Mouse (Mus musculus) splenic B cell, adult 2 months (primary cell): ENCODE results near the gene Pspc1.
"Not testable (repeated sequence)": the region's sequence is repeated elsewhere in the genome, so short reads cannot be mapped to it uniquely, and the experiment has no call there.

ENCODE experiments used
- DNase-seq: peaks from one replicate; pipeline ENCODE4 v3.0.0-alpha.2; 2011; ENCODE audit warnings: low read depth, low spot score
- H3K27me3 ChIP-seq: 2 replicates; pipeline ENCODE4 v1.6.1; 2012; ENCODE audit warnings: mild to moderate bottlenecking, low read length, moderate library complexity, mixed read lengths; ENCODE audit not compliant: control insufficient read depth, poor library complexity, insufficient read depth, severe bottlenecking
- H3K36me3 ChIP-seq: 2 replicates; pipeline ENCODE4 v1.6.1; 2012; ENCODE audit warnings: mild to moderate bottlenecking, low read length, moderate library complexity, mixed read lengths; ENCODE audit not compliant: control insufficient read depth, poor library complexity, insufficient read depth, severe bottlenecking

Gene Pspc1

GRCm38 (mm10) chr14:56778200-56778932, at the start of gene Pspc1:
Gene Pspc1 (minus strand): TSS chr14:56778316.
- no peaks in the 10 kb centered on the region for H3K27me3 ChIP-seq
- DNase-seq: peak; percentile 97
- H3K36me3 ChIP-seq: no peaks in the 10 kb centered on the region

GRCm38 (mm10) chr14:56824562-56824961, 46.4 kb upstream of the Pspc1 start:
- no peaks in the 10 kb centered on the region for H3K36me3 ChIP-seq
- H3K27me3 ChIP-seq: no peaks in the 10 kb centered on the region
- DNase-seq: peak; percentile 62

GRCm38 (mm10) chr14:56817616-56818015, 39.5 kb upstream of the Pspc1 start:
- no peaks in the 10 kb centered on the region for H3K36me3 ChIP-seq
- DNase-seq: no peak
- no peaks in the 10 kb centered on the region for H3K27me3 ChIP-seq

- no peak for DNase-seq
- no peaks in the 10 kb centered on the region for H3K36me3 ChIP-seq
- no peaks in the 10 kb centered on the region for H3K27me3 ChIP-seq
These were observed 39.0 kb upstream of the Pspc1 start for GRCm38 (mm10) chr14:56817131-56817530.

- no peaks in the 10 kb centered on the region for H3K27me3 ChIP-seq
- DNase-seq: no peak
- H3K36me3 ChIP-seq: no peaks in the 10 kb centered on the region
These were observed 38.4 kb upstream of the Pspc1 start for GRCm38 (mm10) chr14:56816541-56816940.

GRCm38 (mm10) chr14:56812520-56813036, 34.5 kb upstream of the Pspc1 start:
- Histone ChIP-seq H3K27me3 (no peaks in the 10 kb centered on the region), H3K36me3 (no peaks in the 10 kb centered on the region)
- DNase-seq: peak; percentile 88

GRCm38 (mm10) chr14:56811701-56812339, 33.7 kb upstream of the Pspc1 start, which contains the start of gene Zmym5:
Gene Zmym5 (minus strand): TSS chr14:56811716.
- peak; percentile 75 for DNase-seq
- H3K36me3 ChIP-seq: not testable (repeated sequence)

GRCm38 (mm10) chr14:56810781-56811690, 32.9 kb upstream of the Pspc1 start:
- H3K27me3 ChIP-seq, H3K36me3 ChIP-seq: not testable (repeated sequence)
- DNase-seq: peak; percentile 47

More at GRCm38 (mm10) chr14:56811701-56812339, 33.7 kb upstream of the Pspc1 start, which contains the start of gene Zmym5:
- H3K27me3 ChIP-seq: not testable (repeated sequence)

GRCm38 (mm10) chr14:56793243-56793642, 15.1 kb upstream of the Pspc1 start:
- DNase-seq: peak; percentile 79
- no peaks in the 10 kb centered on the region for H3K27me3 ChIP-seq
- H3K36me3 ChIP-seq: peaks cover 13% of the 10 kb centered on the region

- Histone ChIP-seq H3K27me3 (no peaks in the 10 kb centered on the region), H3K36me3 (no peaks in the 10 kb centered on the region)
- DNase-seq: no peak
These were observed 6.5 kb upstream of the Pspc1 start for GRCm38 (mm10) chr14:56784575-56784974.

GRCm38 (mm10) chr14:56778933-56779300, 801 bp upstream of the Pspc1 start:
- H3K36me3 ChIP-seq: no peaks in the 10 kb centered on the region
- H3K27me3 ChIP-seq: no peaks in the 10 kb centered on the region
- no peak for DNase-seq

- H3K27me3 ChIP-seq: no peaks in the 10 kb centered on the region
- no peaks in the 10 kb centered on the region for H3K36me3 ChIP-seq
- DNase-seq: peak; percentile 52
These were observed 568 bp downstream of the Pspc1 start for GRCm38 (mm10) chr14:56777360-56778136.

GRCm38 (mm10) chr14:56776571-56777238, 1.4 kb downstream of the Pspc1 start:
- H3K36me3 ChIP-seq: no peaks in the 10 kb centered on the region
- DNase-seq: peak; percentile 29
- no peaks in the 10 kb centered on the region for H3K27me3 ChIP-seq
